Mouse (Mus musculus) forebrain, embryonic 13.5 days (tissue): Measurements from ENCODE around the gene Ube2z. TPM values are rescaled to one million over a fixed set of nuclear protein-coding genes. Genes with fewer than 3 reads are reported as not detected.

Experiments used
- ATAC-seq: fragments of 200-750 bp; cut with Nextera tagmentation; 2 replicates; pipeline ENCODE4 v1.8.0; 2017
- H3K27ac ChIP-seq: fragments of 300-500 bp; sonication (generic); 2 replicates; pipeline ENCODE4 v1.5.1; 2015; ENCODE audit warnings: inconsistent platforms, mild to moderate bottlenecking, moderate library complexity
- H3K27me3 ChIP-seq: fragments of 300-500 bp; sonication (generic); 2 replicates; pipeline ENCODE4 v1.6.1; 2015; ENCODE audit warnings: mild to moderate bottlenecking, inconsistent platforms
- H3K36me3 ChIP-seq: fragments of 300-500 bp; sonication (generic); 2 replicates; pipeline ENCODE4 v1.6.1; 2015; ENCODE audit warnings: mild to moderate bottlenecking, inconsistent platforms; ENCODE audit not compliant: poor library complexity, severe bottlenecking
- H3K4me1 ChIP-seq: fragments of 300-500 bp; sonication (generic); 2 replicates; pipeline ENCODE4 v1.6.1; 2015; ENCODE audit warnings: inconsistent platforms
- H3K4me2 ChIP-seq: fragments of 300-500 bp; sonication (generic); 2 replicates; pipeline ENCODE4 v1.6.1; 2015; ENCODE audit warnings: inconsistent platforms, mild to moderate bottlenecking, moderate library complexity
- H3K4me3 ChIP-seq: fragments of 300-500 bp; sonication (generic); 2 replicates; pipeline ENCODE4 v1.5.1; 2015; ENCODE audit warnings: mild to moderate bottlenecking, inconsistent platforms
- H3K9ac ChIP-seq: fragments of 300-500 bp; sonication (generic); 2 replicates; pipeline ENCODE4 v1.6.1; 2015; ENCODE audit warnings: mild to moderate bottlenecking, inconsistent platforms
- H3K9me3 ChIP-seq: fragments of 300-500 bp; sonication (generic); replicated peaks from 2 replicates; pipeline ENCODE4 v1.6.1; 2016; ENCODE audit warnings: inconsistent platforms
- WGBS: fragments of 180-500 bp; shearing (Covaris S2); methylation state at CpG from one replicate; pipeline ENCODE4 v1.1.7; 2015; 5-methylcytosine and 5-hydroxymethylcytosine counted together
- polyA plus RNA-seq: library from polyadenylated mRNA; unstranded; fragments of >200 nt; fragmentation: Nextera tagmentation; extraction: Ambion mirVana; gene quantifications from 2 replicates; pipeline ENCODE4 v1.2.1, GENCODE M21; 2015

The Ube2z gene
- polyA plus RNA-seq, 1 experiment from 2014 or later: 25.8 TPM

DNA sequence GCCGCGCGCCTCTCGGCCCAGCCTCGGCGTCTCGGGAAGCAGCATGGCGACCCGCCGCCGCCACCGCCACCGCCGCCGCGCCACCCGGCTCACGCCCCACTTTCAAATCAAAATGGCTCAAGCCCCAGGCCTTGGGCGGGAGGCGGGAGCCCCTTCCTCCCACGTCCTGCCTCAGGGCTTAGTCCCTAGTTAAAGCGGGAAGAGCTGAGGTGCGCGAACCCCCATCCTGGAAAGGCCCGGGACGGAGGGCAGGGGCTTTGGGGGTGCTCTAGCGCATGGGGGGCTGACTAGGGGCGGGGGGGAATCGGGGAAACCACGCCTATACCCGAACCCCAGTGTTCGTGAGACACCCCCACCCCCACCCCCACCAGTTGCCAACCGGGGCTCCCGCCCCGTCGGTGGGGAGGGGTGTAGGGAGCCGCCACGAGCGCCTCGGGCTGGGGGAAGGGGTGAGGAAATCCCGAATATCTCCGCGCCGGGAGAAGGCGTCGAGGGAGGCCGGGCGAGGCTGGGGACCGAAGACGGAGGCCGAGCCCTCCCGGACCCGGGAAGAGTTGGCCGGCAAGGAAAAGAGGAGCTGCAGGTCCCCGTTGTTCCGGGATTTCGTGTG, 60.3 kb downstream of the Ube2z start:
- peaks cover 34% of the 10 kb centered on the region for H3K4me1 ChIP-seq
- H3K9ac ChIP-seq: peak overlapping the region; percentile 94
- peak overlapping the region; percentile 89 for H3K4me3 ChIP-seq
- no peaks in the 10 kb centered on the region for H3K9me3 ChIP-seq
- no peaks in the 10 kb centered on the region for H3K27me3 ChIP-seq
- peak overlapping the region; percentile 83 for H3K4me2 ChIP-seq
- no peaks in the 10 kb centered on the region for H3K36me3 ChIP-seq
- peak overlapping the region; percentile 99 for H3K27ac ChIP-seq
- under 1% methylated on average over 53 of the region's 57 CpGs for WGBS
- ATAC-seq: peak; percentile 38; the same call in 1 of the 2 replicates

DNA sequence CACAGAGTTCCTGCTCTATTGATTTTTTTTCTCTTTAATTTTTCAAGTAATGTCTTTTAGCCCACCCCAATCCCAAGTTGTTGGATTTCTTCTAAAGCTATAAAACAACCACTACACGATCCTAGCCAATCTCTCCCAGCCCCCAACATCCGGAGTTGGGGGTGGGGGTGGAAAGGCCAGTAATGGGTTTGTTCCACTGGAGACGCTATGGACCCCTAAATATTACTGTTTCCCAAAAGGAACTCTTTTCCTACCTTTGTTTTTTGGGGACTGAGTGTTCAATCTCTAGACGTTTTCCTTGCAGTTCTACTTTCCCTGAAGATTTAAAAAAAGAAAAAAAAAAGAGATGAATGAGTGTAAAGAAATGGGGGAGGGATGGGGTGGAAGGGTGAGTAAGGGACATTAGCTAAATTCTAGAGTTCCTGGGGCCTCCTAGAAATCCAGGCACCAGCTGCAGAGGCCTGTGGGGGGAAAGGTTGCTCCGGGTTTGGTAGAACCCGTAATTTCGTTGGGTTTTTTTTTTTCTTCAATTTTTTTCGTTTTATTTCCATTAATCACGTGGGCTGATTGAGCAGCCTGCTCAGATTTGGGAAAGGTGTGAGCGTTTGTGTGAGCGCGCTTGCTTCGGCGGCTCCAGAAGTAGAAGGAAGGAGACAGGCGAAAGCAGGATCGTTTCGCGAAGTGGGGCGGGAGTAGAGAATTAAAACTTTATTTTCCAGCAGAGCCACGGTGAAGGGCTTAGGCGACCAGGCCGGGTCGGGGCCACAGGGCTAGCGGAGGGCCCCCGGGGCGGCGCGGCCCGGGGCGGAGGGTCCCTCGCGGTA, 61.0 kb downstream of the Ube2z start:
- H3K4me1 ChIP-seq: peaks cover 34% of the 10 kb centered on the region
- H3K27me3 ChIP-seq: no peaks in the 10 kb centered on the region
- H3K36me3 ChIP-seq: no peaks in the 10 kb centered on the region
- H3K4me3 ChIP-seq: peak overlapping the region; percentile 89
- H3K4me2 ChIP-seq: peak overlapping the region; percentile 83
- H3K9ac ChIP-seq: peak overlapping the region; percentile 94
- no peaks in the 10 kb centered on the region for H3K9me3 ChIP-seq
- WGBS: under 1% methylated on average over 31 of the region's 32 CpGs
- no peak; the same call in 1 of the 2 replicates for ATAC-seq
- H3K27ac ChIP-seq: peak overlapping the region; percentile 99

DNA sequence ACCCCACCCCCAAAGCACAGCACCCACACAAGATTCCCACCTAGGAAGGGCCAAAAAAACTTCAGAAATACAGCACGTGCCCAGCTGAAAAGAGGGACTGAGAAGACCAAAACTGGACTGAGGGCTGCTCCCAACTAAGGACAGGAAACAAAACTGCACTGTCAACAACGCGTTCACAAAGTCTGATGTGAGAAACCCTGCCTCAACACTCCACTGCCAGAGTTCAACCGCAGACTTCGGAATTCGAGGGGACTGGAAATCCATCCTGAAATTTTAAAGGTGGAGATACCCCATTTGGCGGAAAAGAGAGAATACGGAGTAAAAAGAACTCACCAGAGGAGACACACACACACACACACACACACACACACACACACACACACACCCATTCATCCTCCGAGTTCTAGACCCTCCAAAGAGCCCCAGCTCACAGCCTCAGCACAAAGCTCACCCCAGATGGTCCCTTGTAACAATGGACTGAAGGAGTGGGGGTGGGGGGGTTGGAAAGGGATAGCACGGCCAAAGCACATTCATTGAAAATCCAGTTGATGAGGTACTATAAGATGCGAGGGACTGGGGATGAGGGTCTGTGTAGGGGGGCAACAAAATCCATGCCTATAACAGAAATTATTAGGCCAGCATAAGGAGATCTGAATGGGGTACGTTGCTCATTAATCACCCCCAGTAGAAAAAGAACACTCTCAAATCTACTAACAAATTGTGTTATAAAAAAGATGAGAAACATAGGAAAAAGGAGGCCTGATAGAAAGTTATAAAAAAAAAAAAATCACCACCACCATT, 61.9 kb downstream of the Ube2z start:
- under 1% methylated on average over 11 of the region's 12 CpGs for WGBS
- peak overlapping the region; percentile 59 for H3K27ac ChIP-seq
- peak overlapping the region; percentile 94 for H3K9ac ChIP-seq

More for the DNA sequence above, 61.9 kb downstream of the Ube2z start:
- Histone ChIP-seq H3K4me2 (peak overlapping the region; percentile 83), H3K4me3 (peak overlapping the region; percentile 89), H3K27me3 (no peaks in the 10 kb centered on the region), H3K36me3 (no peaks in the 10 kb centered on the region), H3K4me1 (peaks cover 37% of the 10 kb centered on the region), H3K9me3 (no peaks in the 10 kb centered on the region)
- 0 out of 2 replicates have a peak, but pooled peaks have one; percentile 14 for ATAC-seq

Other genes with a start within 250 kb of the Ube2z start
- gene Phospho1, start 240.9 kb downstream of the Ube2z start, polyA plus RNA-seq: not detected in 2 replicates
- gene Gngt2, start 228.2 kb downstream of the Ube2z start, polyA plus RNA-seq: 1.4 and 2.8 TPM in 2 replicates
- 0.96 and 1.5 TPM in 2 replicates for gene Abi3, start 222.9 kb downstream of the Ube2z start, polyA plus RNA-seq
- gene B4galnt2, start 150.5 kb downstream of the Ube2z start, polyA plus RNA-seq: not detected in 2 replicates
- 53.4 and 58.0 TPM in 2 replicates for gene Igf2bp1, start 59.4 kb downstream of the Ube2z start, polyA plus RNA-seq
- gene Gip, start 40.8 kb downstream of the Ube2z start, polyA plus RNA-seq: not detected in 2 replicates
- 129 and 132 TPM in 2 replicates for gene Snf8, start 30.5 kb downstream of the Ube2z start, polyA plus RNA-seq
- 421 and 435 TPM in 2 replicates for gene Atp5g1, start 10.3 kb upstream of the Ube2z start, polyA plus RNA-seq
- not detected in 2 replicates for gene Calcoco2, start 46.6 kb upstream of the Ube2z start, polyA plus RNA-seq
- 0.19 and 0.22 TPM in 2 replicates for gene Ttll6, start 68.4 kb upstream of the Ube2z start, polyA plus RNA-seq
- gene Hoxb13, start 128.9 kb upstream of the Ube2z start, polyA plus RNA-seq: not detected in 2 replicates
- not detected in 2 replicates for gene Hoxb9, start 206.1 kb upstream of the Ube2z start, polyA plus RNA-seq
- not detected in 2 replicates for gene Hoxb8, start 216.5 kb upstream of the Ube2z start, polyA plus RNA-seq
- not detected in 2 replicates for gene Hoxb7, start 221.2 kb upstream of the Ube2z start, polyA plus RNA-seq
- not detected in 2 replicates for gene Hoxb6, start 227.1 kb upstream of the Ube2z start, polyA plus RNA-seq
- 0.09 TPM in 1 of 2 replicates, not detected in the other for gene Hoxb5, start 237.9 kb upstream of the Ube2z start, polyA plus RNA-seq